Mouse (Mus musculus) naive thymus-derived CD4-positive, alpha-beta T cell, adult 2 months (primary cell): ENCODE measurements at regions not wholly inside any gene's neighbourhood (a gene's known extent, or its start where the extent isn't known, plus 50 kb on each side); places are given as distances from the start of the nearest gene placed in this dataset.
"Not testable (repeated sequence)": the region's sequence is repeated elsewhere in the genome, so short reads cannot be mapped to it uniquely, and the experiment has no call there.

ENCODE experiments used
- DNase-seq: peaks from one replicate; pipeline ENCODE4 v3.0.0-alpha.2; 2011; ENCODE audit warnings: low read depth

GRCm38 (mm10) chr1:154018241-154018640 lies 118.2 kb upstream of the Teddm2 start:
- DNase-seq, result no peak

- no peak for DNase-seq
These were observed 124.3 kb upstream of the Teddm2 start for GRCm38 (mm10) chr1:154024301-154024700.

- DNase-seq, result no peak
These were observed 127.3 kb upstream of the Teddm2 start for GRCm38 (mm10) chr1:154027303-154027702.

- no peak for DNase-seq
These were observed 129.8 kb upstream of the Teddm2 start for GRCm38 (mm10) chr1:154029826-154030225.

GRCm38 (mm10) chr1:154032669-154033099 lies 132.7 kb upstream of the Teddm2 start:
- peak; percentile 18 for DNase-seq

GRCm38 (mm10) chr1:154033958-154034606 lies 134.1 kb upstream of the Teddm2 start:
- DNase-seq, result peak; percentile 12

GRCm38 (mm10) chr1:154036729-154037270 lies 136.8 kb upstream of the Teddm2 start:
- no peak for DNase-seq

GRCm38 (mm10) chr1:154038241-154038640 lies 138.2 kb upstream of the Teddm2 start:
- DNase-seq, result no peak

- DNase-seq, result no peak
These were observed 140.9 kb upstream of the Teddm2 start for GRCm38 (mm10) chr1:154040907-154041306.

- DNase-seq, result no peak
These were observed 142.9 kb upstream of the Teddm2 start for GRCm38 (mm10) chr1:154042956-154043355.

- no peak for DNase-seq
These were observed 144.7 kb upstream of the Teddm2 start for GRCm38 (mm10) chr1:154044712-154045111.

- DNase-seq, result no peak
These were observed 145.9 kb upstream of the Teddm2 start for GRCm38 (mm10) chr1:154045951-154046350.

GRCm38 (mm10) chr1:154053641-154054040 lies 147.3 kb upstream of the Zfp648 start:
- DNase-seq, result no peak

- no peak for DNase-seq
These were observed 146.1 kb upstream of the Zfp648 start for GRCm38 (mm10) chr1:154054874-154055273.

GRCm38 (mm10) chr1:154061397-154061796 lies 139.6 kb upstream of the Zfp648 start:
- not testable (repeated sequence) for DNase-seq

- DNase-seq, result no peak
These were observed 139.1 kb upstream of the Zfp648 start for GRCm38 (mm10) chr1:154061851-154062250.

- no peak for DNase-seq
These were observed 138.3 kb upstream of the Zfp648 start for GRCm38 (mm10) chr1:154062666-154063065.

GRCm38 (mm10) chr1:154064633-154065032 lies 136.4 kb upstream of the Zfp648 start:
- no peak for DNase-seq

- no peak for DNase-seq
These were observed 135.4 kb upstream of the Zfp648 start for GRCm38 (mm10) chr1:154065336-154066329.

- no peak for DNase-seq
These were observed 133.1 kb upstream of the Zfp648 start for GRCm38 (mm10) chr1:154067856-154068255.

GRCm38 (mm10) chr1:154074270-154074669 lies 126.7 kb upstream of the Zfp648 start:
- DNase-seq, result no peak

GRCm38 (mm10) chr1:154076684-154077475 lies 124.1 kb upstream of the Zfp648 start:
- peak; percentile 20 for DNase-seq
